Mouse (Mus musculus) ES-E14 (cell line): ENCODE measurements at regions not wholly inside any gene's neighbourhood (a gene's known extent, or its start where the extent isn't known, plus 50 kb on each side); places are given as distances from the start of the nearest gene placed in this dataset.

Experiments
- DNase-seq: peaks from one replicate; pipeline ENCODE4 v3.0.0-alpha.2; 2013; ENCODE audit warnings: low read depth, low spot score
- H3K27ac ChIP-seq: 2 replicates; pipeline ENCODE4 v1.5.1; 2012; ENCODE audit warnings: low read depth, mild to moderate bottlenecking, low read length, moderate library complexity, mixed read lengths; ENCODE audit not compliant: poor library complexity, insufficient read depth, severe bottlenecking
- H3K36me3 ChIP-seq: 2 replicates; pipeline ENCODE4 v1.6.1; 2012; ENCODE audit warnings: mild to moderate bottlenecking, low read length, moderate library complexity, mixed read lengths; ENCODE audit not compliant: control insufficient read depth, poor library complexity, insufficient read depth, severe bottlenecking
- H3K4me1 ChIP-seq, 2 experiments: fragments of 150-350 bp in 1 of 2; sonication (generic) in 1 of 2; 2 replicates each; pipeline ENCODE4 v1.6.1; 2012; ENCODE audit warnings: low read length in 2 of 2, mild to moderate bottlenecking in 1 of 2, mixed read lengths in 1 of 2; ENCODE audit not compliant: control insufficient read depth in 2 of 2, insufficient read depth in 2 of 2, poor library complexity in 1 of 2
- H3K4me3 ChIP-seq, 2 experiments: fragments of 150-350 bp in 1 of 2; sonication (generic) in 1 of 2; 2 replicates each; pipeline ENCODE4 v1.5.1; 2012; ENCODE audit warnings: low read length in 2 of 2, low read depth in 1 of 2, mild to moderate bottlenecking in 1 of 2, mixed read lengths in 1 of 2; ENCODE audit not compliant: insufficient read depth in 1 of 2, poor library complexity in 1 of 2, severe bottlenecking in 1 of 2
- H3K9ac ChIP-seq: 2 replicates; pipeline ENCODE4 v1.6.1; 2012; ENCODE audit warnings: low read depth, mild to moderate bottlenecking, low read length, mixed read lengths; ENCODE audit not compliant: poor library complexity, insufficient read depth, severe bottlenecking
- H3K9me3 ChIP-seq: fragments of 150-350 bp; sonication (generic); 2 replicates; pipeline ENCODE4 v1.6.1; 2012; ENCODE audit warnings: low read depth, mild to moderate bottlenecking, low read length; ENCODE audit not compliant: control insufficient read depth, insufficient read depth
- CHD2 ChIP-seq: IDR thresholded peaks from 2 replicates; pipeline ENCODE4 v1.6.1; 2014; ENCODE audit warnings: mild to moderate bottlenecking, low read depth, low read length, inconsistent platforms
- HCFC1 ChIP-seq: IDR thresholded peaks from 2 replicates; pipeline ENCODE4 v1.6.1; 2012; ENCODE audit warnings: low read length, inconsistent platforms, borderline replicate concordance; ENCODE audit not compliant: insufficient read depth
- MAFK ChIP-seq: IDR thresholded peaks from 2 replicates; pipeline ENCODE4 v1.6.1; 2014; ENCODE audit warnings: mild to moderate bottlenecking, low read depth, low read length, inconsistent platforms; ENCODE audit not compliant: insufficient read depth
- ZC3H11A ChIP-seq: IDR thresholded peaks from 2 replicates; pipeline ENCODE4 v1.6.1; 2012; ENCODE audit warnings: low read depth, mild to moderate bottlenecking, inconsistent platforms, low read length, borderline replicate concordance
- ZNF384 ChIP-seq: IDR thresholded peaks from 2 replicates; pipeline ENCODE4 v1.6.1; 2012; ENCODE audit warnings: low read depth, low read length, inconsistent platforms
- in situ Hi-C, 2 experiments: fragments of 600-800 bp; cut with MboI; formaldehyde crosslinking; loops; one replicate each; pipeline ENCODE4 v1.15.1; 2025; ENCODE audit warnings: low sequenced_read_pairs in 2 of 2, inconsistent platforms in 1 of 2; ENCODE audit not compliant: unreplicated experiment in 2 of 2

- Histone ChIP-seq H3K4me1 (no peaks in the 10 kb centered on the region), H3K9me3 (no peaks in the 10 kb centered on the region), H3K36me3 (no peaks in the 10 kb centered on the region), H3K27ac (no peak overlapping the region), H3K9ac (no peak overlapping the region), H3K4me3 (no peak overlapping the region)
- DNase-seq: no peak
- TF ChIP-seq ZC3H11A (no peak), HCFC1 (no peak), CHD2 (no peak), MAFK (no peak), ZNF384 (no peak)
- in situ Hi-C loops: no loop called here
Measured at GRCm38 (mm10) chr15:16404077-16404476, 324.5 kb upstream of the Cdh9 start.

- Histone ChIP-seq H3K9ac (no peak overlapping the region), H3K4me1 (no peaks in the 10 kb centered on the region), H3K27ac (no peak overlapping the region), H3K36me3 (no peaks in the 10 kb centered on the region), H3K4me3 (no peak overlapping the region), H3K9me3 (no peaks in the 10 kb centered on the region)
- in situ Hi-C loops: no loop called here
- no peak for DNase-seq
- TF ChIP-seq ZC3H11A (no peak), HCFC1 (no peak), CHD2 (no peak), MAFK (no peak), ZNF384 (no peak)
Measured at GRCm38 (mm10) chr15:16406203-16406602, 322.4 kb upstream of the Cdh9 start.

- no peak for DNase-seq
Measured at GRCm38 (mm10) chr15:16411686-16412085, 316.9 kb upstream of the Cdh9 start.

GRCm38 (mm10) chr15:16417719-16418118 lies 310.8 kb upstream of the Cdh9 start:
- no peaks in the 10 kb centered on the region for H3K36me3 ChIP-seq
- TF ChIP-seq HCFC1: no peak
- TF ChIP-seq ZNF384: no peak
- TF ChIP-seq MAFK: no peak
- TF ChIP-seq ZC3H11A: no peak
- no peak for TF ChIP-seq CHD2
- in situ Hi-C loops: no loop called here
- H3K9ac ChIP-seq: no peak overlapping the region
- H3K4me1 ChIP-seq: no peaks in the 10 kb centered on the region
- no peak overlapping the region for H3K27ac ChIP-seq
- no peaks in the 10 kb centered on the region for H3K9me3 ChIP-seq
- no peak for DNase-seq
- H3K4me3 ChIP-seq: no peak overlapping the region

More at GRCm38 (mm10) chr15:16411686-16412085, 316.9 kb upstream of the Cdh9 start:
- Histone ChIP-seq H3K36me3 (no peaks in the 10 kb centered on the region), H3K9me3 (no peaks in the 10 kb centered on the region), H3K27ac (no peak overlapping the region), H3K4me1 (no peaks in the 10 kb centered on the region), H3K9ac (no peak overlapping the region), H3K4me3 (no peak overlapping the region)
- in situ Hi-C loops: no loop called here
- no peak for TF ChIP-seq MAFK
- TF ChIP-seq HCFC1: no peak
- no peak for TF ChIP-seq CHD2
- no peak for TF ChIP-seq ZC3H11A

GRCm38 (mm10) chr15:16423019-16423418 lies 305.5 kb upstream of the Cdh9 start:
- TF ChIP-seq MAFK (no peak), CHD2 (no peak), ZNF384 (no peak), ZC3H11A (no peak), HCFC1 (no peak)
- no peak overlapping the region for H3K27ac ChIP-seq
- no peaks in the 10 kb centered on the region for H3K4me1 ChIP-seq
- H3K9me3 ChIP-seq: no peaks in the 10 kb centered on the region
- H3K9ac ChIP-seq: no peak overlapping the region
- no peak for DNase-seq
- in situ Hi-C loops: no loop called here
- no peaks in the 10 kb centered on the region for H3K36me3 ChIP-seq
- no peak overlapping the region for H3K4me3 ChIP-seq
